Mouse (Mus musculus) monocyte, adult 59 days (primary cell): ENCODE measurements around the gene Ccdc85c. TPM values are rescaled to one million over a fixed set of nuclear protein-coding genes. Genes with fewer than 3 reads are reported as not detected.

Experiments used
- total RNA-seq, 2 experiments: library from RNA; stranded (reverse); gene quantifications; one replicate each; pipeline ENCODE4 v1.2.4; 2023

Gene Ccdc85c
- under 1 TPM; 0.29 to 0.43 TPM for total RNA-seq

GRCm38 (mm10) chr12:108274661-108275507 lies at the start of gene Ccdc85c:
Gene Ccdc85c (minus strand): TSS chr12:108275425.

GRCm38 (mm10) chr12:108305812-108306794 lies 30.9 kb upstream of the Ccdc85c start, which contains the start of gene Hhipl1:
Gene Hhipl1 (plus strand): TSS chr12:108306270.

GRCm38 (mm10) chr12:108179321-108180266 lies 95.6 kb downstream of the Ccdc85c start, which contains the start of gene Ccnk:
Gene Ccnk (plus strand): TSS chr12:108179579.

GRCm38 (mm10) chr12:108179246-108179320 lies 96.1 kb downstream of the Ccdc85c start, which contains the start of gene Setd3:
Gene Setd3 (minus strand): TSS chr12:108179314.

Other genes starting within 250 kb of the Ccdc85c start
- gene Setd3, start 96.1 kb downstream of the Ccdc85c start, total RNA-seq, result 10 to 100 TPM; 62.9 to 63.8 TPM
- gene Ccnk, start 95.8 kb downstream of the Ccdc85c start, total RNA-seq, result 10 to 100 TPM; 66.6 to 68.2 TPM
- not detected for gene Hhipl1, start 30.8 kb upstream of the Ccdc85c start, total RNA-seq
- not detected for gene Cyp46a1, start 59.0 kb upstream of the Ccdc85c start, total RNA-seq
- under 1 TPM in 1 of 2 experiments, not detected in 1; 0.27 TPM for gene Eml1, start 95.5 kb upstream of the Ccdc85c start, total RNA-seq